Mouse (Mus musculus) heart, embryonic 15.5 days (tissue): ENCODE results near the gene Mast1. TPM values are rescaled to one million over a fixed set of nuclear protein-coding genes. Genes with fewer than 3 reads are reported as not detected.
A peak's percentile ranks its signal among the peaks of the same experiment; 100 is the strongest.

ENCODE experiments used
- ATAC-seq: fragments of 200-750 bp; cut with Nextera tagmentation; replicated peaks from 2 replicates; pipeline ENCODE4 v1.8.0; 2017; ENCODE audit warnings: low read depth, moderate TSS enrichment; ENCODE audit not compliant: insufficient number of reproducible peaks, insufficient read depth, low FRiP score
- H3K27ac ChIP-seq: fragments of 300-500 bp; sonication (generic); 2 replicates; pipeline ENCODE4 v1.5.1; 2015; ENCODE audit warnings: mild to moderate bottlenecking, inconsistent platforms
- H3K27me3 ChIP-seq: fragments of 300-500 bp; sonication (generic); 2 replicates; pipeline ENCODE4 v1.6.1; 2015; ENCODE audit warnings: inconsistent platforms
- H3K36me3 ChIP-seq: fragments of 300-500 bp; sonication (generic); 2 replicates; pipeline ENCODE4 v1.6.1; 2015; ENCODE audit warnings: mild to moderate bottlenecking, inconsistent platforms
- H3K4me1 ChIP-seq: fragments of 300-500 bp; sonication (generic); replicated peaks from 2 replicates; pipeline ENCODE4 v1.6.1; 2015; ENCODE audit warnings: inconsistent platforms
- H3K4me2 ChIP-seq: fragments of 300-500 bp; sonication (generic); 2 replicates; pipeline ENCODE4 v1.6.1; 2015; ENCODE audit warnings: inconsistent platforms, mild to moderate bottlenecking, moderate library complexity
- H3K4me3 ChIP-seq: fragments of 300-500 bp; sonication (generic); 2 replicates; pipeline ENCODE4 v1.5.1; 2015; ENCODE audit warnings: mild to moderate bottlenecking, inconsistent platforms
- H3K9ac ChIP-seq: fragments of 300-500 bp; sonication (generic); 2 replicates; pipeline ENCODE4 v1.6.1; 2015; ENCODE audit warnings: mild to moderate bottlenecking, inconsistent platforms
- H3K9me3 ChIP-seq: fragments of 300-500 bp; sonication (generic); replicated peaks from 2 replicates; pipeline ENCODE4 v1.6.1; 2016; ENCODE audit warnings: inconsistent platforms
- WGBS: fragments of 180-500 bp; shearing (Covaris S2); methylation state at CpG from one replicate; pipeline ENCODE4 v1.1.7; 2015; ENCODE audit warnings: mixed read lengths; 5-methylcytosine and 5-hydroxymethylcytosine counted together
- polyA plus RNA-seq: library from polyadenylated mRNA; unstranded; fragments of >200 nt; fragmentation: Nextera tagmentation; extraction: Ambion mirVana; gene quantifications from 2 replicates; pipeline ENCODE4 v1.2.1, GENCODE M21; 2015

Mast1 gene
- polyA plus RNA-seq, 1 experiment from 2014 or later, result 0.09 TPM

GRCm38 (mm10) chr8:84947241-84947545, 10.0 kb upstream of the Mast1 start:
- Histone ChIP-seq H3K9ac (no peak overlapping the region), H3K36me3 (no peaks in the 10 kb centered on the region), H3K4me2 (no peak overlapping the region), H3K9me3 (no peaks in the 10 kb centered on the region), H3K27ac (no peak overlapping the region), H3K4me3 (no peak overlapping the region), H3K27me3 (peaks cover 85% of the 10 kb centered on the region), H3K4me1 (peaks cover 15% of the 10 kb centered on the region)
- 0 out of 2 replicates have a peak, but pooled peaks have one; percentile 21 for ATAC-seq
- WGBS, result 13% methylated on average over 9 of the region's 9 CpGs

- peaks cover 84% of the 10 kb centered on the region for H3K27me3 ChIP-seq
- 10% methylated on average over 17 of the region's 17 CpGs for WGBS
- no peak within 1 kb of the TSS for H3K27ac ChIP-seq
- H3K9me3 ChIP-seq, result no peaks in the 10 kb centered on the region
- no peak within 1 kb of the TSS for H3K9ac ChIP-seq
- peak within 1 kb of the TSS; percentile 63 for H3K4me2 ChIP-seq
- 0 out of 2 replicates have a peak, but pooled peaks have one; percentile 11 for ATAC-seq
- no peaks in the 10 kb centered on the region for H3K36me3 ChIP-seq
- H3K4me1 ChIP-seq, result peaks cover 15% of the 10 kb centered on the region
- H3K4me3 ChIP-seq, result peak within 1 kb of the TSS; percentile 43
Measured at GRCm38 (mm10) chr8:84946528-84947240, 9.5 kb upstream of the Mast1 start, which contains the start of gene Rtbdn. TSS of gene Rtbdn (plus strand) at chr8:84946991.

- peak; percentile 30; the same call in 1 of the 2 replicates for ATAC-seq
- Histone ChIP-seq H3K27me3 (peaks cover 82% of the 10 kb centered on the region), H3K4me2 (peak overlapping the region; percentile 63), H3K9ac (no peak overlapping the region), H3K9me3 (no peaks in the 10 kb centered on the region), H3K4me3 (peak overlapping the region; percentile 43), H3K27ac (no peak overlapping the region), H3K36me3 (no peaks in the 10 kb centered on the region), H3K4me1 (peaks cover 15% of the 10 kb centered on the region)
- WGBS, result under 1% methylated on average over 59 of the region's 67 CpGs
Measured at GRCm38 (mm10) chr8:84945633-84946527, 8.7 kb upstream of the Mast1 start.

GRCm38 (mm10) chr8:84945235-84945632, 8.1 kb upstream of the Mast1 start:
- peak overlapping the region; percentile 43 for H3K4me3 ChIP-seq
- peak; percentile 29; the same call in 1 of the 2 replicates for ATAC-seq
- no peaks in the 10 kb centered on the region for H3K36me3 ChIP-seq
- H3K4me1 ChIP-seq, result peaks cover 15% of the 10 kb centered on the region
- no peak overlapping the region for H3K9ac ChIP-seq
- H3K27me3 ChIP-seq, result peaks cover 75% of the 10 kb centered on the region
- no peaks in the 10 kb centered on the region for H3K9me3 ChIP-seq
- H3K4me2 ChIP-seq, result peak overlapping the region; percentile 63; the same call in 1 of the 2 replicates
- H3K27ac ChIP-seq, result no peak overlapping the region
- 5% methylated on average over 11 of the region's 11 CpGs for WGBS

- Histone ChIP-seq H3K4me2 (no peak overlapping the region), H3K27me3 (peaks cover 70% of the 10 kb centered on the region), H3K36me3 (no peaks in the 10 kb centered on the region), H3K9me3 (no peaks in the 10 kb centered on the region), H3K4me3 (peak overlapping the region; percentile 10; the same call in 1 of the 2 replicates), H3K4me1 (peaks cover 15% of the 10 kb centered on the region), H3K27ac (no peak overlapping the region), H3K9ac (no peak overlapping the region)
- ATAC-seq, result 0 out of 2 replicates have a peak, but pooled peaks have one; percentile 8
- WGBS, result 4% methylated on average over 26 of the region's 26 CpGs
Measured at GRCm38 (mm10) chr8:84944478-84945160, 7.5 kb upstream of the Mast1 start.

- WGBS, result 21% methylated on average over 4 of the region's 4 CpGs
- Histone ChIP-seq H3K36me3 (no peaks in the 10 kb centered on the region), H3K9ac (no peak overlapping the region), H3K4me2 (no peak overlapping the region), H3K27me3 (peaks cover 76% of the 10 kb centered on the region), H3K4me3 (no peak overlapping the region), H3K27ac (no peak overlapping the region), H3K9me3 (no peaks in the 10 kb centered on the region), H3K4me1 (peaks cover 15% of the 10 kb centered on the region)
- ATAC-seq, result no peak
Measured at GRCm38 (mm10) chr8:84943699-84944098, 6.5 kb upstream of the Mast1 start.

- no peaks in the 10 kb centered on the region for H3K36me3 ChIP-seq
- H3K9me3 ChIP-seq, result no peaks in the 10 kb centered on the region
- ATAC-seq, result no peak
- peak overlapping the region; percentile 46; the same call in 1 of the 2 replicates for H3K4me3 ChIP-seq
- no peak overlapping the region for H3K27ac ChIP-seq
- 58% methylated on average over 13 of the region's 13 CpGs for WGBS
- no peak overlapping the region for H3K9ac ChIP-seq
- H3K4me2 ChIP-seq, result peak overlapping the region; percentile 71
- peaks cover 12% of the 10 kb centered on the region for H3K4me1 ChIP-seq
- H3K27me3 ChIP-seq, result peaks cover 75% of the 10 kb centered on the region
Measured at GRCm38 (mm10) chr8:84937620-84938485, 694 bp upstream of the Mast1 start.

- peaks cover 79% of the 10 kb centered on the region for H3K27me3 ChIP-seq
- H3K4me1 ChIP-seq, result peaks cover 12% of the 10 kb centered on the region
- peak overlapping the region; percentile 71 for H3K4me2 ChIP-seq
- H3K9ac ChIP-seq, result no peak overlapping the region
- no peak overlapping the region for H3K27ac ChIP-seq
- ATAC-seq, result no peak
- H3K4me3 ChIP-seq, result peak overlapping the region; percentile 46
- no peaks in the 10 kb centered on the region for H3K36me3 ChIP-seq
- no peaks in the 10 kb centered on the region for H3K9me3 ChIP-seq
- WGBS, result 25% methylated on average over 22 of the region's 23 CpGs
Measured at GRCm38 (mm10) chr8:84936041-84936961, 858 bp downstream of the Mast1 start.

- Histone ChIP-seq H3K4me2 (no peak overlapping the region), H3K4me3 (no peak overlapping the region), H3K36me3 (no peaks in the 10 kb centered on the region), H3K9ac (no peak overlapping the region), H3K27me3 (peaks cover 85% of the 10 kb centered on the region), H3K9me3 (no peaks in the 10 kb centered on the region), H3K27ac (no peak overlapping the region), H3K4me1 (peaks cover 12% of the 10 kb centered on the region)
- ATAC-seq, result no peak
- WGBS, result 6% methylated on average over 14 of the region's 14 CpGs
Measured at GRCm38 (mm10) chr8:84935489-84935888, 1.7 kb downstream of the Mast1 start.

GRCm38 (mm10) chr8:84934860-84935259, 2.3 kb downstream of the Mast1 start:
- WGBS, result 4% methylated on average over 15 of the region's 15 CpGs

More at GRCm38 (mm10) chr8:84934860-84935259, 2.3 kb downstream of the Mast1 start:
- no peaks in the 10 kb centered on the region for H3K9me3 ChIP-seq
- ATAC-seq, result no peak
- peaks cover 91% of the 10 kb centered on the region for H3K27me3 ChIP-seq
- H3K27ac ChIP-seq, result no peak overlapping the region
- H3K4me2 ChIP-seq, result no peak overlapping the region
- H3K9ac ChIP-seq, result no peak overlapping the region
- no peak overlapping the region for H3K4me3 ChIP-seq
- no peaks in the 10 kb centered on the region for H3K36me3 ChIP-seq
- H3K4me1 ChIP-seq, result peaks cover 12% of the 10 kb centered on the region
